Mouse (Mus musculus) intestine, embryonic 16.5 days (tissue): ENCODE measurements around the gene Fxyd6. TPM values are rescaled to one million over a fixed set of nuclear protein-coding genes. Genes with fewer than 3 reads are reported as not detected.

Experiments
- ATAC-seq: fragments of 200-750 bp; cut with Nextera tagmentation; 2 replicates; pipeline ENCODE4 v1.8.0; 2017; ENCODE audit warnings: moderate TSS enrichment, moderate library complexity
- H3K27ac ChIP-seq: fragments of 300-500 bp; sonication (generic); 2 replicates; pipeline ENCODE4 v1.5.1; 2014; ENCODE audit warnings: mild to moderate bottlenecking, low read length
- H3K27me3 ChIP-seq: fragments of 300-500 bp; sonication (generic); replicated peaks from 2 replicates; pipeline ENCODE4 v1.6.1; 2014; ENCODE audit warnings: low read length, control low read depth, mixed read lengths; ENCODE audit not compliant: control insufficient read depth, insufficient read depth
- H3K36me3 ChIP-seq: fragments of 300-500 bp; sonication (generic); 2 replicates; pipeline ENCODE4 v1.6.1; 2014; ENCODE audit warnings: low read length, control low read depth; ENCODE audit not compliant: control insufficient read depth, insufficient read depth
- H3K4me1 ChIP-seq: fragments of 300-500 bp; sonication (generic); 2 replicates; pipeline ENCODE4 v1.6.1; 2014; ENCODE audit warnings: low read length, control low read depth, mixed read lengths; ENCODE audit not compliant: control insufficient read depth, insufficient read depth
- H3K4me2 ChIP-seq: fragments of 300-500 bp; sonication (generic); 2 replicates; pipeline ENCODE4 v1.6.1; 2014; ENCODE audit warnings: low read depth, low read length, control low read depth
- H3K4me3 ChIP-seq: fragments of 300-500 bp; sonication (generic); 2 replicates; pipeline ENCODE4 v1.5.1; 2014; ENCODE audit warnings: mild to moderate bottlenecking, low read length
- H3K9ac ChIP-seq: fragments of 300-500 bp; sonication (generic); 2 replicates; pipeline ENCODE4 v1.6.1; 2014; ENCODE audit warnings: low read depth, low read length
- H3K9me3 ChIP-seq: fragments of 300-500 bp; sonication (generic); 2 replicates; pipeline ENCODE4 v1.6.1; 2016; ENCODE audit warnings: low read length, control low read depth; ENCODE audit not compliant: control insufficient read depth
- WGBS: fragments of 180-500 bp; shearing (Covaris S2); extraction: QIAGEN DNeasy Blood & Tissue Kit; methylation state at CpG from one replicate; pipeline ENCODE4 v1.1.7; 2014; 5-methylcytosine and 5-hydroxymethylcytosine counted together
- polyA plus RNA-seq: library from polyadenylated mRNA; unstranded; fragments of >200 nt; fragmentation: Nextera tagmentation; extraction: Ambion mirVana; gene quantifications from 2 replicates; pipeline ENCODE4 v1.2.1, GENCODE M21; 2015

Fxyd6 gene
- polyA plus RNA-seq, 1 experiment from 2014 or later, result 66.7 TPM

DNA sequence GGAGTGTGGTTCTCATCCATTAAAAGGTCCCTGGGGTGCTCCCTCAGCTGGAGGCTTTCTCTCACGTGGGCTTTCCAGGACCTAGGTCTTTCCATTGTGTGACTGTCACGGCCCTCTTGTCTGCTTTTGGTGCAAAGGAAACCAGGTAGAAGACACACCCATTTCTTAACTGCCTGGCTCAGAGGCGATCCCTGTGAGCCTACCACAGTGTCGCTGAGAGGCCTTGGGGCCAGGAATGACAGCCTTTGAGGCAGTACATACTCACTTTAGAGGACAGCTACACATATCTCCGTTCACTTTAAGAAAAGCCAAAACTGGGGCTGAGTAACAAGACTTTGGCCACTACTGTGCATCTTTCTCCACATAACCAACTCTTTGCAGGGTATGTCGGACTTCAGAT is 21.4 kb upstream of the Fxyd6 start:
- ATAC-seq, result no peak
- Histone ChIP-seq H3K4me2 (no peak overlapping the region), H3K9me3 (no peaks in the 10 kb centered on the region), H3K9ac (no peak overlapping the region), H3K27me3 (no peaks in the 10 kb centered on the region), H3K36me3 (no peaks in the 10 kb centered on the region), H3K4me3 (no peak overlapping the region), H3K4me1 (no peaks in the 10 kb centered on the region), H3K27ac (no peak overlapping the region)
- 73% methylated on average over 6 of the region's 6 CpGs for WGBS

DNA sequence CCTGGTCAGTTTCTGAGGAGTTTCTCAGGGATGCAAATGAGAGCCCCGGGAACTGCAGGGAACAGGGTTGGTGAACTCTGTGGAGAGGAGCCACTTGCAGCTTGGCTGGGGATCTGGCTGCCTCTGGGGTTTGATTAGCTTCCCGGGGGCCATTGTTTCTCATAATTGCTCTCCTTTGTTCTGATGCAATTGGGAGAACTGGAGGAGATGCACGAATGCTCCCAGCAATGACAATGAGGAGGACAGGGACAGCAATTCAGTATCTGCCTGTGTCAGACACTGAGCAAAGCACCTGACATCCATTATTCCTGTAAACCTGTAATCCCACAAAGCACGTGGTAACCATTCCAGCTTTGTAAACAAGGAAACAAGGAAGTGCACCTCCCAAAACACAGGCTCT is 20.8 kb upstream of the Fxyd6 start:
- Histone ChIP-seq H3K9me3 (no peaks in the 10 kb centered on the region), H3K9ac (no peak overlapping the region), H3K27ac (no peak overlapping the region), H3K4me3 (no peak overlapping the region), H3K27me3 (no peaks in the 10 kb centered on the region), H3K36me3 (no peaks in the 10 kb centered on the region), H3K4me2 (no peak overlapping the region), H3K4me1 (no peaks in the 10 kb centered on the region)
- no peak for ATAC-seq
- 35% methylated on average over 4 of the region's 4 CpGs for WGBS

DNA sequence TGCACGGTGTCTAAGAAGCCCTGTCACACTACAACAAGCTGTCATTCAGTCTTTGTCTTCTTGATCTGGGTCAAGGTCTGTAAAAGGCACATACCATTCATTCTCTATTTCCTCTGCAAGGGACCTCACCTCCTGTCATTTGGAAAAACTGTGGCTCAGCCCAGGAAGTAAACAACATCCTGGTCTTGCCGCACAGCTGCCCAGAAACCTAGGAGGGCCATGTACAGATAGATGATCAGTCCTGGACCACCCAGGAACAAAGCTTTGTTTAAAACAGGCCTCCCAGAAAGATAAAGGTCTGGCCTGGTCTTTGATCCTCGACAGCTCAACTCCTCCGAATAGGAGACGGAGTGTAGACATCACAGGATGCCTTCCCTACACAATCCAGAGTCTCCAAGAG is 20.1 kb upstream of the Fxyd6 start:
- WGBS, result 21% methylated on average over 5 of the region's 5 CpGs
- Histone ChIP-seq H3K27ac (no peak overlapping the region), H3K36me3 (no peaks in the 10 kb centered on the region), H3K9me3 (no peaks in the 10 kb centered on the region), H3K27me3 (no peaks in the 10 kb centered on the region), H3K4me3 (no peak overlapping the region), H3K4me2 (no peak overlapping the region), H3K4me1 (no peaks in the 10 kb centered on the region), H3K9ac (no peak overlapping the region)
- no peak for ATAC-seq

DNA sequence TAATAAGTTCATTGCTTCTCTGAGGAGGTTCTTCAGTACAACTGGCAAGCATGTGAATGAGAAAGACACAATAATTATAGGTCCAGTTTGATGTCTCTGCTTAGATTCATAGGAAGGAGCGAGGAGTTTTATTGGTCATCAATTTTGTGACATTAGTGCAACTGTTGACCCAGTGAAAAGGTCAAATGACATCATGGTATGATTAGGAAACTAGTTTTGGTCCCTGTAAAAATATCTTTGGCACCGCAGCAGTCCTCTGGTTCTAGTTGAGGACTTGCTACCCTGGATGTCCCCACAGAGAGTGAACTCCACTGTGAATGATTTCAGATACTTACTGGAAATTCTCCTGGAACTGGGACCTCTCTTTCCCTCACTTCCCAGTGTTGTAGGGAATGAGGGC is 14.8 kb upstream of the Fxyd6 start:
- 69% methylated on average over 2 of the region's 2 CpGs for WGBS

GRCm38 (mm10) chr9:45358356-45358755 is 11.6 kb upstream of the Fxyd6 start:
- Histone ChIP-seq H3K9me3 (no peaks in the 10 kb centered on the region), H3K4me2 (no peak overlapping the region), H3K4me1 (no peaks in the 10 kb centered on the region), H3K27me3 (no peaks in the 10 kb centered on the region), H3K4me3 (no peak overlapping the region), H3K9ac (no peak overlapping the region), H3K36me3 (no peaks in the 10 kb centered on the region), H3K27ac (no peak overlapping the region)
- 35% methylated on average over 7 of the region's 7 CpGs for WGBS
- ATAC-seq, result no peak

More for the DNA sequence above, 14.8 kb upstream of the Fxyd6 start:
- H3K9ac ChIP-seq, result no peak overlapping the region
- no peaks in the 10 kb centered on the region for H3K4me1 ChIP-seq
- H3K36me3 ChIP-seq, result no peaks in the 10 kb centered on the region
- H3K4me3 ChIP-seq, result no peak overlapping the region
- ATAC-seq, result no peak
- H3K4me2 ChIP-seq, result no peak overlapping the region
- H3K9me3 ChIP-seq, result no peaks in the 10 kb centered on the region
- no peaks in the 10 kb centered on the region for H3K27me3 ChIP-seq
- no peak overlapping the region for H3K27ac ChIP-seq

- WGBS, result 23% methylated on average over 2 of the region's 2 CpGs
- Histone ChIP-seq H3K4me2 (no peak overlapping the region), H3K27ac (no peak overlapping the region), H3K4me3 (no peak overlapping the region), H3K36me3 (no peaks in the 10 kb centered on the region), H3K27me3 (no peaks in the 10 kb centered on the region), H3K4me1 (no peaks in the 10 kb centered on the region), H3K9me3 (no peaks in the 10 kb centered on the region), H3K9ac (no peak overlapping the region)
- ATAC-seq, result no peak
Measured at GRCm38 (mm10) chr9:45362051-45362461, 7.9 kb upstream of the Fxyd6 start.

GRCm38 (mm10) chr9:45363639-45364214 is 6.3 kb upstream of the Fxyd6 start:
- ATAC-seq, result no peak
- Histone ChIP-seq H3K27me3 (no peaks in the 10 kb centered on the region), H3K4me1 (no peaks in the 10 kb centered on the region), H3K9me3 (no peaks in the 10 kb centered on the region), H3K9ac (no peak overlapping the region), H3K36me3 (no peaks in the 10 kb centered on the region), H3K4me3 (no peak overlapping the region), H3K4me2 (no peak overlapping the region), H3K27ac (no peak overlapping the region)
- 63% methylated on average over 7 of the region's 7 CpGs for WGBS

DNA sequence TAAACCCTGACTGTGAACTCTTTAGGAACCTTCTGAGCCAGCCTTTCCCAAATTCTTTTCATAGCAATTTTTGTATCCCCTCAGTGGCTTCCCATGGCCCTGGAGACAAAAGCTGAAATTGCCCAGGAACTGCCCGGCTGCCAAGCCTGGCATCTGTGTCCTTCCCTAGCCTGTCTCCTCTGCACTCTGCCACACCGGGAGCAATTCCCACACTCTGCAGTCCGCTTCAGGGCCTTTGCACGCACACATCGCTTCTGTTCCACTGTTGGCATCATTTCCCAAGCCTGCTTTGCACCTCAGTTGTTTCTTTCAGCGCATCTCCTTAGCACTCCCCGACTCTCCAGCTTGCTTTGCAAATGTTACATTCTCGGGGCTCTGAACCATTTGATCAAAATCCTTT is 2.3 kb upstream of the Fxyd6 start:
- Histone ChIP-seq H3K36me3 (no peaks in the 10 kb centered on the region), H3K27me3 (no peaks in the 10 kb centered on the region; the same call in 1 of the 2 replicates), H3K4me3 (no peak overlapping the region), H3K4me2 (no peak overlapping the region), H3K27ac (no peak overlapping the region), H3K4me1 (peaks cover 12% of the 10 kb centered on the region), H3K9ac (no peak overlapping the region), H3K9me3 (no peaks in the 10 kb centered on the region)
- 75% methylated on average over 8 of the region's 8 CpGs for WGBS
- no peak for ATAC-seq

DNA sequence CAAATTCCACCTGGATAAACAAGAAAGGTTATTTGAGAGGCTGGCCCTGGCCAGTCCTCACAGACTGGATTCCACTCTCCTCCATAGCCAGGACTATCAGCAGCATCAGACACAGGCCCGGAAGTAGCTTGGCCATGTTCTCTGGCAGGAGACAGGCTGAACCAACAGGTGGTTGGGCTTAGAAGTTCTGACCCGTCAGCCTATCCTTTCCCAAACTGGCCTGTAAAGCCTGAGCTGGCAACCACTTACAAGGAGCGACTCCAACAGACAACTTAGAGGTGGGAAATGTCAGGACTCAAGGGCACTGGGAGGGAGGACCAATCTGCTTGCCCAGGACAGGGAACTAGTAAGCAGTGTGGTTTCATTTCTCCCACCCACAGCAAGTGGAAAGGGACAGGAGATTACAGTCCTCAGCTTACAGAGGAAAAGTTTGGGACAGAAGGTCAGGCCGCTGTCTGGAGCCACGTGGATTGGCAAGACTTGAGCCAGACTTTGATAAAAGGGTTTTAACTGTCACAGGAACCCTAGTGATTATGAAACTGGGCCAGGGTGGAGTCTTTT is 1.6 kb upstream of the Fxyd6 start:
- no peak for ATAC-seq
- no peaks in the 10 kb centered on the region; the same call in 1 of the 2 replicates for H3K27me3 ChIP-seq
- peaks cover 12% of the 10 kb centered on the region for H3K4me1 ChIP-seq
- no peak overlapping the region for H3K4me3 ChIP-seq
- no peak overlapping the region for H3K9ac ChIP-seq
- no peaks in the 10 kb centered on the region for H3K36me3 ChIP-seq
- no peak overlapping the region for H3K27ac ChIP-seq
- WGBS, result 58% methylated on average over 5 of the region's 5 CpGs
- H3K9me3 ChIP-seq, result no peaks in the 10 kb centered on the region
- no peak overlapping the region for H3K4me2 ChIP-seq
